Mouse (Mus musculus) bone marrow, adult 2 months (tissue): ENCODE data around the gene Prkcz. TPM values are rescaled to one million over a fixed set of nuclear protein-coding genes. Genes with fewer than 3 reads are reported as not detected.

Experiments
- H3K27ac ChIP-seq: fragments of 200-500 bp; 2 replicates; pipeline ENCODE4 v1.5.1; 2012; ENCODE audit warnings: low read depth, mild to moderate bottlenecking, control low read depth, inconsistent platforms, low read length; ENCODE audit not compliant: control insufficient read depth, poor library complexity, insufficient read depth
- H3K4me1 ChIP-seq: fragments of 200-500 bp; 2 replicates; pipeline ENCODE4 v1.6.1; 2011; ENCODE audit warnings: low read length; ENCODE audit not compliant: control insufficient read depth, insufficient read depth
- H3K4me3 ChIP-seq: fragments of 200-500 bp; replicated peaks from 2 replicates; pipeline ENCODE3; 2011; ENCODE audit warnings: mild to moderate bottlenecking, low read depth, low read length, control low read depth; ENCODE audit not compliant: control insufficient read depth
- CTCF ChIP-seq: fragments of 200-500 bp; IDR thresholded peaks from 2 replicates; pipeline ENCODE4 v1.5.1; 2011; ENCODE audit warnings: low read length, control low read depth; ENCODE audit not compliant: control insufficient read depth, insufficient read depth
- POLR2A ChIP-seq: fragments of 200-500 bp; IDR thresholded peaks from 2 replicates; pipeline ENCODE4 v1.6.1; 2011; ENCODE audit warnings: low read depth, mild to moderate bottlenecking, control low read depth, low read length, borderline replicate concordance; ENCODE audit not compliant: control insufficient read depth
- WGBS: fragments of 180-500 bp; shearing (Covaris S2); methylation state at CpG from one replicate; pipeline ENCODE4 v1.1.7; 2018; 5-methylcytosine and 5-hydroxymethylcytosine counted together
- polyA plus RNA-seq: library from polyadenylated mRNA; stranded (reverse); fragments of >200 nt; gene quantifications from 2 replicates; pipeline ENCODE4 v1.2.4, GENCODE M21; 2011; ENCODE audit warnings: low replicate concordance; ENCODE audit not compliant: missing spikeins, insufficient read depth, insufficient read length

The Prkcz gene
- polyA plus RNA-seq, 1 experiment = 1.9 TPM

GRCm38 (mm10) chr4:155325773-155326172, 35.4 kb downstream of the Prkcz start:
- Histone ChIP-seq H3K4me3 (no peak overlapping the region), H3K4me1 (no peaks in the 10 kb centered on the region), H3K27ac (no peak overlapping the region)
- WGBS = 74% methylated on average over 5 of the region's 5 CpGs
- no peak for TF ChIP-seq CTCF
- TF ChIP-seq POLR2A = no peak

- no peaks in the 10 kb centered on the region for H3K4me1 ChIP-seq
- H3K27ac ChIP-seq = no peak overlapping the region
- H3K4me3 ChIP-seq = no peak overlapping the region
- 56% methylated on average over 8 of the region's 8 CpGs for WGBS
- TF ChIP-seq POLR2A = no peak
- TF ChIP-seq CTCF = no peak
Measured at GRCm38 (mm10) chr4:155324511-155324910, 36.6 kb downstream of the Prkcz start.

- Histone ChIP-seq H3K4me1 (no peaks in the 10 kb centered on the region), H3K27ac (no peak overlapping the region), H3K4me3 (no peak overlapping the region)
- WGBS = 62% methylated on average over 3 of the region's 3 CpGs
- TF ChIP-seq POLR2A (no peak), CTCF (no peak)
Measured at GRCm38 (mm10) chr4:155323081-155323795, 37.9 kb downstream of the Prkcz start.

GRCm38 (mm10) chr4:155320281-155321244, 40.6 kb downstream of the Prkcz start:
- no peak overlapping the region for H3K4me3 ChIP-seq
- 55% methylated on average over 15 of the region's 15 CpGs for WGBS

GRCm38 (mm10) chr4:155318266-155318665, 42.9 kb downstream of the Prkcz start:
- H3K27ac ChIP-seq = no peak overlapping the region
- H3K4me1 ChIP-seq = no peaks in the 10 kb centered on the region
- 30% methylated on average over 2 of the region's 2 CpGs for WGBS
- no peak overlapping the region for H3K4me3 ChIP-seq
- no peak for TF ChIP-seq POLR2A
- no peak for TF ChIP-seq CTCF

More at GRCm38 (mm10) chr4:155320281-155321244, 40.6 kb downstream of the Prkcz start:
- peak; percentile 72 for TF ChIP-seq CTCF
- no peak for TF ChIP-seq POLR2A
- no peak overlapping the region for H3K27ac ChIP-seq
- H3K4me1 ChIP-seq = no peaks in the 10 kb centered on the region

- WGBS = 80% methylated on average over 3 of the region's 3 CpGs
- no peak overlapping the region for H3K27ac ChIP-seq
Measured at GRCm38 (mm10) chr4:155315031-155315430, 46.1 kb downstream of the Prkcz start.

GRCm38 (mm10) chr4:155308679-155309078, 52.5 kb downstream of the Prkcz start:
- H3K27ac ChIP-seq = no peak overlapping the region
- no peak overlapping the region for H3K4me3 ChIP-seq
- no peak for TF ChIP-seq POLR2A
- no peak for TF ChIP-seq CTCF
- peaks cover 4% of the 10 kb centered on the region for H3K4me1 ChIP-seq
- 84% methylated on average over 12 of the region's 12 CpGs for WGBS

More at GRCm38 (mm10) chr4:155315031-155315430, 46.1 kb downstream of the Prkcz start:
- TF ChIP-seq CTCF = no peak
- no peak for TF ChIP-seq POLR2A
- no peak overlapping the region for H3K4me3 ChIP-seq
- no peaks in the 10 kb centered on the region for H3K4me1 ChIP-seq

GRCm38 (mm10) chr4:155308068-155308467, 53.1 kb downstream of the Prkcz start:
- peak overlapping the region; percentile 18 for H3K4me3 ChIP-seq
- TF ChIP-seq POLR2A (no peak), CTCF (peak; percentile 62)
- H3K4me1 ChIP-seq = peaks cover 4% of the 10 kb centered on the region
- H3K27ac ChIP-seq = peak overlapping the region; percentile 19
- under 1% methylated on average over 11 of the region's 11 CpGs for WGBS
